Mouse (Mus musculus) C2C12 (cell line): Measurements from ENCODE around the gene Agap1.

Experiments
- CEBPB ChIP-seq: IDR thresholded peaks from one replicate; pipeline ENCODE4 v1.6.1; 2011; ENCODE audit warnings: low read depth, mild to moderate bottlenecking, control low read depth, moderate library complexity
- CTCF ChIP-seq: IDR thresholded peaks from one replicate; pipeline ENCODE4 v1.5.1; 2011; ENCODE audit not compliant: control insufficient read depth, insufficient read depth, insufficient read length
- USF1 ChIP-seq: IDR thresholded peaks from one replicate; pipeline ENCODE4 v1.6.1; 2011; ENCODE audit warnings: low read depth, mild to moderate bottlenecking, control low read depth, moderate library complexity

- TF ChIP-seq CTCF = no peak
- no peak for TF ChIP-seq USF1
- no peak for TF ChIP-seq CEBPB
Measured at GRCm38 (mm10) chr1:89474853-89475252, 20.2 kb downstream of the Agap1 start.
